Mouse (Mus musculus) heart, postnatal 36 days (tissue): ENCODE measurements at regions not wholly inside any gene's neighbourhood (a gene's known extent, or its start where the extent isn't known, plus 50 kb on each side); places are given as distances from the start of the nearest gene placed in this dataset.
A peak's percentile ranks its signal among the peaks of the same experiment; 100 is the strongest.

Experiments used
- DNase-seq, 2 experiments: peaks; one replicate each; pipeline ENCODE4 v3.0.0; 2021 to 2022
- intact Hi-C: fragments of 180-260 bp; cut with DNase I; formaldehyde crosslinking; loops from one replicate; pipeline ENCODE4 v1.15.1; 2025

- no peak for DNase-seq
- intact Hi-C loops: loop anchor here (10.0 kb wide), 1 partner anchor 169 kb away; no protein-coding TSS in a partner anchor
These were observed 223.7 kb upstream of the Irx5 start for GRCm38 (mm10) chr8:92133484-92134406.

DNA sequence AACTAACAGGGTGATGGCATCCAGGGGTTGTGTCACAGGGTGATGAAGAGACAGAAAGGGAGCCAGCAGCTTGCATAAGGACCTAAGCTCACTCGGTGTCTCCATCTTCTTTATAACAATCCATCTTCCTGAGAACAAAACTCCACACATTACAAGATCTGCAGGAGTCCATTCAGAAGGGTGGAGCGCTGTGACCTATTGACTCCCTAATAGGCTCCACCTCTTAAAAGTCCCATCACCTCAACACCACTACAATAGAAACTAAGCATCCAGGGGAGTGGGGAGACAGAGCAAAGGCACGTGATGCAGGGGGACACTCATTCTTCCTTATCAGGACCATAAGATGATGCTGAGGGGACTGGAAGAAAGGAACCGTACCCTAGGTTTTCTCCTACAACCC, 224.5 kb upstream of the Irx5 start:
- no peak for DNase-seq
- intact Hi-C loops: loop anchor here (10.0 kb wide), 1 partner anchor 168 kb away; no protein-coding TSS in a partner anchor

- no peak for DNase-seq
- intact Hi-C loops: loop anchor here (10.0 kb wide), 1 partner anchor 168 kb away; no protein-coding TSS in a partner anchor
These were observed 224.9 kb upstream of the Irx5 start for GRCm38 (mm10) chr8:92132526-92132925.

- no peak for DNase-seq
- intact Hi-C loops: loop anchor here (10.0 kb wide), 1 partner anchor 165 kb away; no protein-coding TSS in a partner anchor
These were observed 227.3 kb upstream of the Irx5 start for GRCm38 (mm10) chr8:92130025-92130557.

DNA sequence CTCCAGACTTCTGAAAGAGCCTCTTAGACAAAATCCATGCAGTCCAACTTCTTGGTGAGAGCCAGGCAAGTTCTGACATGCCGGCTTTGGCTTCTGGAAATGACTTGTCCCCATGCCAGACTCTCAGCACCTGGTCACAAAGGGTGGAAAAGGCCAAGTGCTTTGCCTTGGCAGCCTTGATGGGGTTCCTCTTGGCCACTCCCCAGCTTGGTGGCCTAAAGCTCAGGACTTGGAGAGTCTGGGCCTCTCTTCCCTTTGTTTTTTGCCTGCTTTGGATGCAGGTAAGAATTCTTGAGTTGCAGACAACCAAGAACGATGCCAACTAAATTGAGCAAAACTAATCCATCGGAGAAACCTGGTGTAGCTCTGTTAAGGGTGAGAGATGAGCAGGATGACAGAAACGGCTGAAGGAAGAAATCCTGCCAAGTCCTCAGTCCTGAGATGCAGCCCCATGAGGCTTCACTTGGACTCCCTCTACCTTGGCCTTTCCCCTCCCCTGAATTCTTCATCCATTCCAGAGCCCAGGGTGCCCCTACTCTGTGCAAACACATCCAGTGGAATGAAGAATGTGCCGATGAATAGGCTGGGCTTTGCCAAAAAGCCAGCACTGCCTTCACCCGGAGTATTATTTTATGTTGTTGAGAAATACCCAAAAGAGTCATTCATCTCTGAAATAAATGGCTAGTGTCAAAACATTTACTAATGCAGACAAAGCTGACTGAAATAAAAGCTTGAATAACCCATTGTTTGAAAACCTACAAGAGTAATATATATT, 228.0 kb upstream of the Irx5 start:
- DNase-seq: peak in 1 of 2 experiments; percentile 14
- intact Hi-C loops: loop anchor here (10.0 kb wide), 1 partner anchor 165 kb away; no protein-coding TSS in a partner anchor

DNA sequence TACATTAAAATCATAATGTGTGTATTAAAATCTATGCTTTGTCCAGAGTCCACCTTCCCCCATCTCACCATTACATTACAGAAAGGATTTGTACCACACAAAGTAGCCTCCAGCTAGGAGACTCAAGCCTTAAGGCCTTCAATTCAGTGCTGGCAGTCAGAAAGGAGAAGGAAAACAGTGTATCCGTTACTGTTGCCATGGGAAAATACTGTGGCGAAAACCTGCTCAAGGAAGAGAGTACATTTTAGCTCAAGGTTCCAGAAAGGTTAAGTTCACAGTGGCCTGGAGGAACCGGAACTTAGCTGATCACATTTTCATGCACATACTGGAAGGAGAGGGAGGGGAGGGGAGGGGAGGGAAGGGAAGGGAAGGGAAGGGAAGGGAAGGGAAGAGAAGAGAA, 231.8 kb upstream of the Irx5 start:
- DNase-seq: no peak
- intact Hi-C loops: no loop called here

DNA sequence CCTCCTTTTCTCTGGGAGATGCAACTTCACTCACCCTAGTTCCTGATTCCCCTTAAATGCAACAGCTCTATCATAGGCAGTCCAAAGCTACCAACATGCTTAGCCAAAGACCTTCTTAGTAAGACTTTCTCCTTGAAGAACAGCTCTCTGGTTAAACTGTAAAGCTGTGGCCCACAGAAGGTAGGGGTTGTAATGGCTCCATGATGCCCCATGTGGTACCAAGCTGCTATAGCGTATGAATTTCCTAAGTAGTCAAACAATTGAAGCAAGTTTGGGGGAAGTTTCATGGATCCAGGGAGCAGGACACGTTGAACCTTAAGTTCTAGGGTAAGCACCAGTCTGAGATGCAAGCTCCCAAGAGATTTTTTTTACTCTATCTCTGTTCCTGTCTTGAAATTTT, 236.1 kb upstream of the Irx5 start:
- intact Hi-C loops: loop anchor here (2.0 kb wide), 1 partner anchor 324 kb away; no protein-coding TSS in a partner anchor
- DNase-seq: no peak

DNA sequence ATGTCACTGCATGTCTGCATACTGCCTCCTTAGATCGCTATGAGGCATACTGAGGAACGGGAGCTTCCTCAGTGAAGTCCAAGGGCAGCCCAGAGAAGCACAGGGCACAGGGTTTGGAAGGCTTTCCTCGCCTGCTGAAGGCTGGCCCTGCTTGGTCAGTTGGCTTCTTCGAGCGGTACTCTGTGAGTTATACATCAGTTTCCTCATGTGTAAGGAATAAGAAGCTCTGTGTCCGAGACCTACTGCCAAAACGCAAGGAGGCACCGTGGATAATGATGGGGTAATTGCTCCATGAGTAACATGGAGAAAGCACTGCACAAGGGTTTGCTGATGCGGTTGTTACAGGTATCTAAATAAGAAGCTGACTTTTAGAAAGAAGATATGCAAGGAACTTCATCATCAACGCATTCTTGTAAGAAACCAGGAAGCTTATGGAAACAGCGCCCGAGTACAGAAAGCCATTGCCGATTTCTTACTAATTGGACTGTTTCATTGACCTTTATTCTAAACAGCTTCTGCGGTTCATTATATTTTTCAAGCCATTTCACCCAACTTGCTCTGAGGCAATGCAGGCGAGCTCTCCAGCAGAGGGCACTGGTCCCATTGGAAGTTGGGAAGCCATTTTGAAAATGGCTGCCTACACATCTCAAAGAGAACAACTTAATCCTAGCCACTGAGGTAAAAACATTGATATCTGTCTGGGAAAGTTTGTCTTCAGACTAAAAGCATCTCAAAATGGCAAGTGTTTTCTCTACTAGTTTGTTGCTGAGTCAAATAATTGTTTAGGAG, 241.8 kb upstream of the Irx5 start:
- intact Hi-C loops: no loop called here
- DNase-seq: no peak

GRCm38 (mm10) chr8:92114311-92115275, 242.8 kb upstream of the Irx5 start:
- intact Hi-C loops: no loop called here
- no peak for DNase-seq

DNA sequence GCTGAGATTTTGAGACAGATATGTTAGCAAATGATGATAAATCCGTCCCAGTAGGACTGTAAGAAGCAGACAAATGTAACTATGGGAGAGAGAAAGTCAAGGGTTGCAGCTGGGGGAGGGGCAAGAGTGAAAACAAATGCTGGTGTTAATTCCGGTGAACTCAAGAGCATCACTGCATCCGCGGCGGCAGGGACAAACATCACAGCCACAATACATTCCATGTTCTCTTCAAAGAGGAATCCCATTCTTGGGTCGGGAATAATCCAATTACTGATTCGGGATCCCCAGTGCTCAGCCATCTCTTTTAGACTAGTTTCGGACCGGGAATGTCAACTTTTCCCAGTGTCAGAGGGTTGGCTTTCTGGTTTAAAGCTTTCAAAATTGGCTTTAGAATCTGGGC, 243.5 kb upstream of the Irx5 start:
- intact Hi-C loops: no loop called here
- no peak for DNase-seq

- intact Hi-C loops: no loop called here
- no peak for DNase-seq
These were observed 244.0 kb upstream of the Irx5 start for GRCm38 (mm10) chr8:92113386-92113785.

DNA sequence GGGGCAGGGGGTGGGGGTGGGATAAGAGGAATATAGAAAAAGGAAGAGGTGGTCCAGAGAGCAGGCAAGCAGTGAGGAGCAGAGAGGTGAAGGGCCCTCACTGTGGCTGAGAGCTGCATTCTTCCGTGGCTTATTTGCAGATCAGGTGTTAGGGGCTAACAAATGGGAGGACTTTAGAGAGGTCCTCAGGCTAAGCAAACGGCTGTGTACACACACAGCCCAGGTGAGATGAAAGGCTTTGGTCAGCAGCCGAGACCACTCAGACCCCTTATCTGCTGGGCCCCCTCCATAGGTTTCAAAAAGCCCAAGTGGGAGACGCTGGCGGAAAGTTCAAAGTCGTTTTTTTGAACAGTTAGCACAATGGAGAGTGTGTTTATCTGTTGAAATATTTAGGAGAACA, 252.9 kb upstream of the Irx5 start:
- no peak for DNase-seq
- intact Hi-C loops: no loop called here

- DNase-seq: no peak
- intact Hi-C loops: no loop called here
These were observed 254.9 kb upstream of the Irx5 start for GRCm38 (mm10) chr8:92102521-92102920.

DNA sequence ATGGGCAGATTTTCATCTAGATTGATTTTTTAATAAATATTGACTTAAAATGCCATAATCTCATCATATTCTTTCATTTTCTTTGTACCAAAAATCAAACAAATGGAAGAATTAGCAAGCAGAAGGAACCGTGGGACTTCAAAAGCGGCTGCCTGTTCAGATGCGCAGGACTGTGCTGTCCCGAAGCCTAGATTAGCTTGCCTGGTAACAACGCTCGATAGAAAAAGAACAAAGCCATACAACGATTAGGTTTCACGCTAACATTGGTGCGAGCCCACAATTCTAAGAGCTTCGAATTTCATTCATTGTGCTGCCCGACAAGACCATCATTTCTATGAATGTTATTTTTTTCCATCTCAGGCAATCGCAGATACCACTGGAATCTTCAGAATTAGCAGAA, 262.1 kb upstream of the Irx5 start:
- intact Hi-C loops: no loop called here
- DNase-seq: no peak

- intact Hi-C loops: no loop called here
- DNase-seq: no peak
These were observed 273.3 kb upstream of the Irx5 start for GRCm38 (mm10) chr8:92084124-92084523.

- no peak for DNase-seq
- intact Hi-C loops: no loop called here
These were observed 275.5 kb upstream of the Irx5 start for GRCm38 (mm10) chr8:92081900-92082299.

DNA sequence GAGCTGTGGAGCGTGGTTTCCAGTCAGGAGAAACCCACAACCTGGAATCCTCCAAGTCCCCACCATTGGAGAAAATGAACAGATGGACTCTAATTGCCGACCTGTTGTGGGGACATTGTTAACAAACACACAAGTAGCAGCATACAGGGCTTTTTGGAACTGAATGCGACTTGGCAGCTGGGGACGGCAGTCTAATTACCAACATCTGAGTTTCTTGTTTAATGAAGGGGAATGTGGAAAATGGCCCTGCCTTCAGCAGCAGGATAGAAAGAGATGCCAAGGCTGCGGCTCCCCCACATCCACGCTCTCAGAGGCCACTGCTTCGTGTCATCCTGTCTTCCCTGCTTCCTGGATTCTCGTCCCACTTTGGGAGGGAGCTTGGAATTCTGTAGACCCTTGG, 276.6 kb upstream of the Irx5 start:
- intact Hi-C loops: no loop called here
- no peak for DNase-seq

- intact Hi-C loops: no loop called here
- DNase-seq: no peak
These were observed 275.7 kb upstream of the Irx3 start for GRCm38 (mm10) chr8:92077611-92078010.

GRCm38 (mm10) chr8:92072254-92072615, 270.4 kb upstream of the Irx3 start:
- intact Hi-C loops: no loop called here
- DNase-seq: no peak
